In genomic region chrX:9202781-9203405, GRCm38 (mm10) we compare ENCODE assay signal across 11 mouse cellular contexts. TPM values are rescaled to one million over a fixed set of nuclear protein-coding genes. Genes with fewer than 3 reads are reported as not detected.
DNase-seq lines count a peak whose midpoint lies in the region; TF ChIP-seq lines count a peak whose summit lies in the region.
"Had no signal": no experiment of that assay in that cellular context is flagged by ENCODE, and none has a peak within 500 bp of the region (broad histone marks: within the 10 kb centered on the region; RNA-seq: fewer than 3 reads in every experiment).

No protein-coding gene starts in this region.

- no peak overlapping the region for H3K9ac ChIP-seq in heart, adult 2 months (ENCODE audit: low read depth, low read length)

- H3K27ac ChIP-seq in heart, adult 2 months, result peak overlapping the region; percentile 64
- no peak overlapping the region for H3K27ac ChIP-seq in heart, embryonic 10.5 days
- H3K27ac ChIP-seq in embryonic facial prominence, embryonic 10.5 days (replicated peaks), result no peak overlapping the region

- peak; percentile 61; the same call in 1 of the 2 replicates for TF ChIP-seq EP300 in heart, adult 2 months (IDR thresholded peaks at IDR 0.05; ENCODE audit: insufficient read depth, low read depth, low read length)

- intact Hi-C loops in heart, adult 2 months (cut with DNase I), result no loop called here

- H3K4me1 ChIP-seq in heart, adult 2 months (ENCODE audit: control insufficient read depth, insufficient read depth, low read length), result peaks cover 3% of the 10 kb centered on the region
- no peaks in the 10 kb centered on the region for H3K4me1 ChIP-seq in heart, embryonic 10.5 days
- 0 out of 2 replicates have a peak, but pooled peaks cover 7% of the 10 kb centered on the region for H3K4me1 ChIP-seq in embryonic facial prominence, embryonic 10.5 days

- TF ChIP-seq CTCF in heart, adult 2 months (IDR thresholded peaks at IDR 0.05), result no peak

- H3K27me3 ChIP-seq in heart, adult 2 months (ENCODE audit: control insufficient read depth, insufficient read depth, low read length), result 0 out of 2 replicates have a peak, but pooled peaks cover 1% of the 10 kb centered on the region
- H3K27me3 ChIP-seq in heart, embryonic 10.5 days (ENCODE audit: insufficient read depth, poor library complexity, severe bottlenecking), result peaks cover 19% of the 10 kb centered on the region
- peaks cover 25% of the 10 kb centered on the region for H3K27me3 ChIP-seq in embryonic facial prominence, embryonic 10.5 days (replicated peaks; ENCODE audit: low read depth, poor library complexity, severe bottlenecking)

- no peak overlapping the region for H3K4me3 ChIP-seq in heart, adult 2 months
- no peak overlapping the region for H3K4me3 ChIP-seq in heart, embryonic 10.5 days
- H3K4me3 ChIP-seq in embryonic facial prominence, embryonic 10.5 days, result no peak overlapping the region

- 29% methylated on average over 7 of the region's 7 CpGs for WGBS in heart, adult 2 months
- WGBS in heart, embryonic 10.5 days, result 55% methylated on average over 7 of the region's 7 CpGs
- whole genome bisulfite sequencing in embryonic facial prominence, embryonic 10.5 days, result 75% methylated on average over 7 of the region's 7 CpGs

- H3K36me3 ChIP-seq in heart, adult 2 months (ENCODE audit: control insufficient read depth, insufficient read depth, low read length), result peaks cover 2% of the 10 kb centered on the region; the same call in 1 of the 2 replicates
- no peaks in the 10 kb centered on the region for H3K36me3 ChIP-seq in heart, embryonic 10.5 days
- no peaks in the 10 kb centered on the region for H3K36me3 ChIP-seq in embryonic facial prominence, embryonic 10.5 days (replicated peaks)

- H3K9me3 ChIP-seq in heart, embryonic 10.5 days, result no peaks in the 10 kb centered on the region
- peaks cover 2% of the 10 kb centered on the region; the same call in 1 of the 2 replicates for H3K9me3 ChIP-seq in embryonic facial prominence, embryonic 10.5 days

- H3K79me2 ChIP-seq in heart, adult 2 months (replicated peaks; ENCODE audit: control insufficient read depth, insufficient read depth, low read length), result no peaks in the 10 kb centered on the region

- peak; percentile 27 to 39 for DNase-seq in heart, adult 2 months
- DNase-seq in heart, embryonic 10.5 days (ENCODE audit: low spot score), result no peak
- peak; percentile 31 for DNase-seq in CD4-positive helper T cell, adult 2 months (ENCODE audit: low read depth, low spot score)
- peak; percentile 28 to 34 for DNase-seq in adrenal gland, postnatal 36 days
- peak; percentile 5 for DNase-seq in heart, postnatal 4 days
- no peak for DNase-seq in B cell, adult 2 months
- no peak for DNase-seq in urinary bladder, postnatal 10 days (ENCODE audit: low spot score)
- no peak for DNase-seq in embryonic facial prominence, embryonic 10.5 days (ENCODE audit: low spot score)
- DNase-seq: right cerebral cortex, postnatal 4 days; thymus, postnatal 25 days had no signal

- no peak for TF ChIP-seq POLR2A in heart, adult 2 months (IDR thresholded peaks at IDR 0.05; ENCODE audit: insufficient read depth, low read depth, low read length)

RNA-seq across cellular contexts. Expression of gene Lancl3, which starts 3.2 kb away (rescaled TPM):
- 1 to 10 TPM; 4.2 to 5.4 TPM for total RNA-seq in heart, adult 2 months (2021)
- 0.53 and 1.1 TPM in 2 replicates for polyA plus RNA-seq in heart, adult 2 months (2012; rRNA removed)
- 0.37 and 0.67 TPM in 2 replicates for polyA plus RNA-seq in heart, embryonic 10.5 days (2016; fragmentation: Nextera tagmentation; extraction: Ambion mirVana)
- 1 to 10 TPM; 1.9 to 5.4 TPM for total RNA-seq in adrenal gland, postnatal 36 days (2021)
- 1 to 10 TPM; 4.0 to 5.7 TPM for total RNA-seq in heart, postnatal 4 days (2021)
- polyA plus RNA-seq in embryonic facial prominence, embryonic 10.5 days (2016; fragmentation: Nextera tagmentation; extraction: Ambion mirVana), result 0.26 and 0.43 TPM in 2 replicates
- total RNA-seq: MEL had no signal

RNA-seq across cellular contexts. Expression of gene Gm14862, which starts 53.8 kb away (rescaled TPM):
- not detected for total RNA-seq in heart, adult 2 months (2021)
- not detected in 2 replicates for polyA plus RNA-seq in heart, adult 2 months (2012; rRNA removed)
- not detected in 2 replicates for polyA plus RNA-seq in heart, embryonic 10.5 days (2016; fragmentation: Nextera tagmentation; extraction: Ambion mirVana)
- total RNA-seq in adrenal gland, postnatal 36 days (2021), result not detected
- total RNA-seq in heart, postnatal 4 days (2021), result not detected
- polyA plus RNA-seq in embryonic facial prominence, embryonic 10.5 days (2016; fragmentation: Nextera tagmentation; extraction: Ambion mirVana), result not detected in 2 replicates
- total RNA-seq: MEL had no signal

Comparison
In these comparisons a context has a peak if more than half of its experiments do, and no peak if none do; other contexts are left out.
1. DNase-seq: peak in heart, adult 2 months (2 of 2), CD4-positive helper T cell, adult 2 months (single experiment), adrenal gland, postnatal 36 days (2 of 2) and heart, postnatal 4 days (single experiment); none in heart, embryonic 10.5 days (single experiment), B cell, adult 2 months (0 of 2), urinary bladder, postnatal 10 days (single experiment) and embryonic facial prominence, embryonic 10.5 days (single experiment).